Mouse (Mus musculus) CH12.LX (cell line): ENCODE results near the gene Cux1. TPM values are rescaled to one million over a fixed set of nuclear protein-coding genes. Genes with fewer than 3 reads are reported as not detected.

Experiments used
- DNase-seq: peaks from one replicate; pipeline ENCODE4 v3.0.0-alpha.2; 2013; ENCODE audit errors: extremely low read depth
- H3K27ac ChIP-seq: 2 replicates; pipeline ENCODE4 v1.5.1; 2012; ENCODE audit warnings: low read depth, mild to moderate bottlenecking, control low read depth, moderate library complexity; ENCODE audit not compliant: insufficient read depth
- H3K27me3 ChIP-seq: replicated peaks from 2 replicates; pipeline ENCODE3; 2012; ENCODE audit warnings: inconsistent platforms
- H3K36me3 ChIP-seq, 2 experiments: replicated peaks in 1 of 2; 2 replicates each; pipeline versions ENCODE3 to v1.6.1; 2012; ENCODE audit warnings: inconsistent platforms in 1 of 2, low read length in 1 of 2, mild to moderate bottlenecking in 1 of 2, mixed read lengths in 1 of 2, moderate library complexity in 1 of 2; ENCODE audit not compliant: control insufficient read depth in 1 of 2, insufficient read depth in 1 of 2
- H3K4me1 ChIP-seq, 2 experiments: 2 replicates each; pipeline ENCODE4 v1.6.1; 2012; ENCODE audit warnings: inconsistent platforms in 1 of 2, moderate library complexity in 1 of 2; ENCODE audit not compliant: insufficient read depth in 2 of 2, control insufficient read depth in 1 of 2
- H3K4me2 ChIP-seq: 2 replicates; pipeline ENCODE4 v1.6.1; 2012; ENCODE audit warnings: low read depth, mild to moderate bottlenecking, control low read depth; ENCODE audit not compliant: poor library complexity, insufficient read depth, severe bottlenecking
- H3K4me3 ChIP-seq, 3 experiments: fragments of 150-350 bp in 1 of 3; sonication (generic) in 1 of 3; replicated peaks in 1 of 3; 2 replicates each; pipeline versions ENCODE3 to v1.5.1; 2011 to 2012; ENCODE audit warnings: low read depth in 2 of 3, low read length in 2 of 3, mild to moderate bottlenecking in 2 of 3, moderate library complexity in 2 of 3, control low read depth in 1 of 3, improper control_type of control experiment in 1 of 3, inconsistent platforms in 1 of 3, mixed read lengths in 1 of 3; ENCODE audit not compliant: poor library complexity in 1 of 3
- H3K79me2 ChIP-seq: replicated peaks from 2 replicates; pipeline ENCODE4 v1.6.1; 2012; ENCODE audit warnings: mild to moderate bottlenecking, moderate library complexity; ENCODE audit not compliant: control insufficient read depth, poor library complexity, insufficient read depth, severe bottlenecking; ENCODE audit errors: extremely low read depth
- H3K9ac ChIP-seq: 2 replicates; pipeline ENCODE4 v1.6.1; 2012; ENCODE audit warnings: low read depth, mild to moderate bottlenecking, control low read depth, moderate library complexity; ENCODE audit not compliant: insufficient read depth
- H3K9me3 ChIP-seq: replicated peaks from 2 replicates; pipeline ENCODE3; 2012; ENCODE audit warnings: low read length, inconsistent platforms, mixed read lengths
- CHD2 ChIP-seq: IDR thresholded peaks from 2 replicates; pipeline ENCODE4 v1.6.1; 2011; ENCODE audit warnings: low read length, improper control_type of control experiment
- ETS1 ChIP-seq: conservative IDR thresholded peaks from 2 replicates; pipeline ENCODE4 v1.6.1; 2012; ENCODE audit warnings: low read depth, mild to moderate bottlenecking, inconsistent platforms, low read length, improper control_type of control experiment, moderate library complexity
- GABPA ChIP-seq: IDR thresholded peaks from 2 replicates; pipeline ENCODE4 v1.6.1; 2012; ENCODE audit warnings: low read depth, low read length, improper control_type of control experiment, inconsistent platforms; ENCODE audit not compliant: insufficient replicate concordance
- HCFC1 ChIP-seq: IDR thresholded peaks from 2 replicates; pipeline ENCODE4 v1.6.1; 2012; ENCODE audit warnings: low read depth, mild to moderate bottlenecking, inconsistent platforms, low read length, improper control_type of control experiment
- MAFK ChIP-seq: IDR thresholded peaks from 2 replicates; pipeline ENCODE4 v1.6.1; 2011; ENCODE audit warnings: low read length, improper control_type of control experiment; ENCODE audit not compliant: insufficient replicate concordance
- MAX ChIP-seq: IDR thresholded peaks from 2 replicates; pipeline ENCODE4 v1.6.1; 2011; ENCODE audit warnings: low read length, improper control_type of control experiment
- MXI1 ChIP-seq: IDR thresholded peaks from 2 replicates; pipeline ENCODE4 v1.6.1; 2011; ENCODE audit warnings: mild to moderate bottlenecking, low read depth, low read length, improper control_type of control experiment
- NELFE ChIP-seq: IDR thresholded peaks from 2 replicates; pipeline ENCODE4 v1.6.1; 2011; ENCODE audit warnings: low read depth, low read length, improper control_type of control experiment
- NRF1 ChIP-seq: IDR thresholded peaks from 2 replicates; pipeline ENCODE4 v1.6.1; 2014; ENCODE audit warnings: low read depth, mild to moderate bottlenecking, inconsistent platforms, low read length, improper control_type of control experiment, moderate library complexity
- PAX5 ChIP-seq: IDR thresholded peaks from 2 replicates; pipeline ENCODE4 v1.6.1; 2012; ENCODE audit warnings: low read length, inconsistent platforms, mixed read lengths
- POLR2AphosphoS2 ChIP-seq: IDR thresholded peaks from 2 replicates; pipeline ENCODE4 v1.6.1; 2011; ENCODE audit warnings: low read depth, low read length, improper control_type of control experiment
- ZC3H11A ChIP-seq: IDR thresholded peaks from 2 replicates; pipeline ENCODE4 v1.6.1; 2012; ENCODE audit warnings: low read depth, mild to moderate bottlenecking, inconsistent platforms, low read length, improper control_type of control experiment
- dilution Hi-C: fragments of 300-500 bp; cut with MboI; formaldehyde crosslinking; loops from 2 replicates; pipeline ENCODE4 v1.14.3; 2020; ENCODE audit warnings: low sequenced_read_pairs; ENCODE audit not compliant: extremely low pct_unique_long_range_greater_than_20kb, extremely low pct_ligation_motif_present
- in situ Hi-C: fragments of 300-500 bp; cut with MboI; formaldehyde crosslinking; loops from 3 replicates; pipeline ENCODE4 v1.14.3; 2019; ENCODE audit warnings: low sequenced_read_pairs, low pct_ligation_motif_present, low pct_unique_long_range_greater_than_20kb, mixed read lengths
- polyA plus RNA-seq: library from polyadenylated mRNA; unstranded; fragments of >175 nt; gene quantifications from 2 replicates; pipeline ENCODE4 v1.2.1, GENCODE M21; 2012; ENCODE audit warnings: low read depth; ENCODE audit not compliant: insufficient read length
- total RNA-seq, 2 experiments: library from RNA; depleted of rRNA; stranded (reverse); fragments of 300-350 nt in 1 of 2; fragments of >200 nt in 1 of 2; gene quantifications; 2 replicates each; pipeline ENCODE4 v1.2.3; 2012 to 2014

The Cux1 gene
- total and polyA plus RNA-seq, 3 experiments, result 12.4 to 21.9 (median 19.6) TPM

GRCm38 (mm10) chr5:136565311-136565811 lies 1.9 kb downstream of the Cux1 start:
- H3K27me3 ChIP-seq, result peaks cover 20% of the 10 kb centered on the region
- dilution Hi-C loops, result no loop called here
- no peak for DNase-seq

GRCm38 (mm10) chr5:136564613-136565299 lies 2.5 kb downstream of the Cux1 start:
- Histone ChIP-seq H3K4me3 (no peak overlapping the region), H3K27me3 (peaks cover 16% of the 10 kb centered on the region), H3K36me3 (peaks cover 0 to 6% of the 10 kb centered on the region in 2 experiments)
- in situ Hi-C loops (no loop called here), dilution Hi-C loops (no loop called here)
- TF ChIP-seq NRF1, result no peak
- TF ChIP-seq ZC3H11A, result no peak
- no peak for TF ChIP-seq HCFC1
- no peak for TF ChIP-seq ETS1
- TF ChIP-seq GABPA, result no peak
- no peak for TF ChIP-seq POLR2AphosphoS2
- TF ChIP-seq MAFK, result no peak
- no peak for TF ChIP-seq CHD2
- no peak for TF ChIP-seq MAX
- TF ChIP-seq, all 38 proteins: peak for 0
- peaks cover 4 to 20% of the 10 kb centered on the region in 2 experiments; a peak in 3 of 4 replicates for H3K4me1 ChIP-seq
- H3K9me3 ChIP-seq, result peaks cover 4% of the 10 kb centered on the region
- 0 out of 2 replicates have a peak overlapping the region, but pooled peaks have one; percentile 14 for H3K4me2 ChIP-seq
- H3K27ac ChIP-seq, result no peak overlapping the region
- H3K79me2 ChIP-seq, result peaks cover 14% of the 10 kb centered on the region; the same call in 1 of the 2 replicates
- no peak for DNase-seq
- H3K9ac ChIP-seq, result no peak overlapping the region

More at GRCm38 (mm10) chr5:136565311-136565811, 1.9 kb downstream of the Cux1 start:
- peak overlapping the region; percentile 35 for H3K4me2 ChIP-seq
- H3K4me1 ChIP-seq, result peaks cover 4 to 20% of the 10 kb centered on the region in 2 experiments; a peak in 3 of 4 replicates
- in situ Hi-C loops, result no loop called here
- no peak for TF ChIP-seq PAX5
- no peak for TF ChIP-seq MXI1
- TF ChIP-seq NELFE, result no peak
- TF ChIP-seq, all 38 proteins: peak for 0
- Histone ChIP-seq H3K36me3 (peaks cover 0 to 6% of the 10 kb centered on the region in 2 experiments), H3K9me3 (peaks cover 4% of the 10 kb centered on the region), H3K4me3 (peak overlapping the region in 2 of 3 experiments; percentile 83 to 92), H3K9ac (no peak overlapping the region), H3K27ac (no peak overlapping the region), H3K79me2 (peaks cover 14% of the 10 kb centered on the region; the same call in 1 of the 2 replicates)
